Mouse (Mus musculus): ENCODE data around the gene Wnk4.
A peak's percentile ranks its signal among the peaks of the same experiment; 100 is the strongest.

Wnk4 gene

DNA sequence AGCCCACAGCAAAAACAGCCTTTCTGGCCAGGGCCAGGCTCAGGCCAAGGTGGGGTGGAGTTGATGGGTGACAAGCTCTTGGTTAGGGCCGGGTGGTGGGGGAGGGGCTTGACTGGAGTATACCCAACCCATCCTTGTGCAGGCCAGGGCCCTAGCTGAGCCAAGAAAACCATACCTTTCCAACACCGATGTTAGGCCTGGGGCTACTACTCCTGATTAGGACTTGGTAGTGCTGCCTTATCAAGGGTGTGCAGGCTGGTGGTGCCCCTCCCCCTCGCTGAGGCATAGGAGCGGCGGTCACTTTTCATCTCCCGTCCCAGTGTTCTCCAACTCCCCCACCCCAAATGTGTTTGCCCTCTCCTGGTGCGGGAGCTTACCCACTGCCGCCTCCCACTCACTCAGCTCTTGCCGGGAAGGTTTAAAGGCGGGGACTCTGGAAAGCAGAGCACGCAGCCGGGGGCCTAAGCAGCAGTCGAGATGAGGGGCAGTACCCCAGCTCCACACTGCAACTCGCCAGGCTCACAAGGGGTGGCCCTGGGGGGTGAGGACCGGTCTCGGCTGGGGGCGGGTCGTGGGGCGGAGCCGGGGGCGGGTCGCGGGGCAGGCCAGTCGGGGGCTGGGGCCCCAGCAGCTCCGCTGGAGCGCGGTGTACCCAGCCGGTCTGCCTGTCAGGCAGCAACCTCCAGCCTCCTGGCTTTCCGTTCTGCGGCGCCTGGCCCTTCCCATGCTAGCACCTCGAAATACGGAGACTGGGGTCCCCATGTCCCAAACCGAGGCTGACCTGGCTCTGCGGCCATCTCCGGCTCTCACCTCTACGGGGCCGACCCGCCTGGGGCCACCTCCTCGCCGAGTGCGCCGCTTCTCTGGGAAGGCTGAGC, at the start of gene Wnk4:
TSS of gene Wnk4 (plus strand) at position 620 of the 878 bp plus-strand sequence.
- peak in 1 of 2 experiments; percentile 70 for DNase-seq (ENCODE audit: low spot score in 2 of 2)

DNA sequence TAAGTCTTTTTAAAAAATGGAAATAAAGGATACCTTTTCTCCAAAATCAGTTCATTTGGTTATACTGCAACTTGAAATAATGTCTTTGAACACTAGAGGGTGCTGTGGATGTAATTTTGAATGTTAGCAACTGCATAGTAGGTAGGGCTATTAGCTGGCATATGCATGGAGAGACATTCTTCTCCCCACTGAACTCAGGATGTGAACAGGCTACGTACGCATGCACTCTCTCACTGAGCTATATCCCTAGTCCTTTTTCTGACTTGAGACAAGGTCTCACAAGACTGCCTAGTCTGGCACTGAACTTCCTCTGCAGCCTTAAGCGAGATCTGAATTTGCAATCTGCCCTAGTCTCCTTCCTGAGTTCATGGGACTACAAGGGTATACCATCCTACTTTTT, 48.4 kb upstream of the Wnk4 start:
- DNase-seq (ENCODE audit: low spot score in 2 of 2): no peak

GRCm38 (mm10) chr11:101216936-101217335, 43.4 kb upstream of the Wnk4 start:
- DNase-seq (ENCODE audit: low spot score in 2 of 2): no peak

DNA sequence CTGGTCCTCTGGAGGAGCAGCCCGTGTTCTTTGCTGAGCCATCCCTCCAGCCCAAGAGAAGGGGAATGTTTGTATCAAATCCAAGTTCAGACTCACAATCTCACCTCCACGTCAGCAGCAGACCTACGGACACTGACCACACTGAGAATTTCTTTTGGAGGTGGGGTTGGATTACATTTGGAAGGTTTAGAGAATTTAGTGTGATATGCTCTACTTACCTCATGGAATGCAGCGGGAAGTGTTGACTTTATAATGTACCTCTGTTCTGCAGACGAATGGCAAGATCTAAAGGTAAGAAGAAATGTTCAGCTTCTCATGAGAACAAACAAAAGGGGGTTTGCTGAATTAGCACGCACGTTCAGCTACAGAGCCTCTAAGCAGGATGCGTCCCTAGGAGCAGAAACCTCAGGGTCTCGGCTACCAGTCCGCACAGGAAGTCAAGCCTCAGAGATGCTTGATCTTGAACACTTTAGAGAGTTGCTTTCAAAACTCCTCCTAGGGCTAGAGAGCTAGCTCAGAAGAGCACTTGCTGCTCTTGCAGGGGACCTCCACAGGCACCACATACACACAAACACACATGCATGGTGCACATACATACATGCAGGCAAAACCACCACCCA, 41.8 kb upstream of the Wnk4 start:
- DNase-seq (ENCODE audit: low spot score in 2 of 2): no peak

- no peak for DNase-seq (ENCODE audit: low spot score in 2 of 2)
Observed at GRCm38 (mm10) chr11:101220853-101221252, 39.5 kb upstream of the Wnk4 start.

GRCm38 (mm10) chr11:101221306-101221986, 38.9 kb upstream of the Wnk4 start:
- no peak for DNase-seq (ENCODE audit: low spot score in 2 of 2)

- no peak for DNase-seq (ENCODE audit: low spot score in 2 of 2)
Observed at GRCm38 (mm10) chr11:101224337-101224736, 36.0 kb upstream of the Wnk4 start.

GRCm38 (mm10) chr11:101225331-101226064, 34.9 kb upstream of the Wnk4 start:
- no peak for DNase-seq (ENCODE audit: low spot score in 2 of 2)

DNA sequence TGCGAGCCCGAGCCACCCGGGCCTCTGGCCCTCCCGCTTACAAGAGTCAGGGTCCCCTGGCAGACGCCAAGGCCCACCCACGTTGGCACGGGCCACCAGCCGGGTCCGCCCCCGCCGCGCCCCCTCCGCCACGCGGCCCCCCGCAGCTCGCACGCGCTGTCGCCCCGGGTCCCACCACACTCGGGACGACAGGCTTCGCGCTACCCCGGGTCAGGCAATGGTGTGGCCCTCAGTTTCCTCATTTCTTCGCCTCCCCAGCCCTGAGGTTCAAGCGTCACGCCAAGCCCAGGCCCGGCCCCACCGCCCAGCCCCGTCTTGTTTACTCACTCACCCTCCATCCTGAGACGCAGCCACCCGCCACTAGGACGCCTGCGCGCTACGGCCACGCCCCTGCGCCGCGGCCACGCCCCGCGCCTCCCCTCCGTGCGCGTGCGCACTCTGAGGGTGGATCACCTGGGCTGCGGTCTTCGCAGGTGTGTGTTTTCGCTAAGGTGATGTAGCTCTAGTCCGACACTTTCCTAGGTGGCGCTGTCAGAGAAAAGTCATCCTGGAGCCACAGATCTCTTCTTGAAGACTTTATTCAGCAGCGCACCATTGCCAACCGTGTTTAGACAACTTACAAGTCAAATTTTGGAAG, 34.2 kb upstream of the Wnk4 start, which contains the start of gene Ezh1:
TSS of gene Ezh1 (minus strand) at position 399 of the 637 bp plus-strand sequence.
- peak; percentile 91 to 96 for DNase-seq (ENCODE audit: low spot score in 2 of 2)

DNA sequence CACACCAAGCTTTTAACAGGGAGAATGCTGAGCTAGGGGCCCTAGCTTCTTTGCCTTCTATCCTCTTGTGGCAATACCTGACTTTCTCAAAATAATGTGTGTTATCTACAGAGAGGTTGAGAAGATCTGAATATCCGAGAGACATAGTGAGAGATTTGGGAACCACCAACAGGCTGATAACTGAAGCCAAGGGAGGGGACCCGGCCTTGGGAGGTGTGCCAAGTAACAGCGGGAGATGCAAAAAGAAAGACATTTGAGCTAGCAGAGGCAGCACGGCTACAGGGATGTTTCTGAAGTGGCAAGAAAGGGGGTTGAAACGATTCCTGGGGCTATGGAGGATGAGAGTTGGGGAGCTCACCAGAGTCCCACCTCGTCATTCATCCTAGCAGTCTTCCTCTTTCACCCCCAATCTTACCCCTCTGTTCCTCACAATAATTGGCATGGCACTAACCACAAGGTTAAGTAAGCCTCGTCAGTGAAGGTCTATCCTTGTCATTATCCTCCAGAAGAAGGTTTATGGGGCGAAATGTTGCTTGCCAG, 30.9 kb upstream of the Wnk4 start:
- DNase-seq (ENCODE audit: low spot score in 2 of 2): no peak

- DNase-seq (ENCODE audit: low spot score in 2 of 2): no peak
Observed at GRCm38 (mm10) chr11:101230061-101230511, 30.3 kb upstream of the Wnk4 start.

GRCm38 (mm10) chr11:101230526-101230925, 29.8 kb upstream of the Wnk4 start:
- no peak for DNase-seq (ENCODE audit: low spot score in 2 of 2)

DNA sequence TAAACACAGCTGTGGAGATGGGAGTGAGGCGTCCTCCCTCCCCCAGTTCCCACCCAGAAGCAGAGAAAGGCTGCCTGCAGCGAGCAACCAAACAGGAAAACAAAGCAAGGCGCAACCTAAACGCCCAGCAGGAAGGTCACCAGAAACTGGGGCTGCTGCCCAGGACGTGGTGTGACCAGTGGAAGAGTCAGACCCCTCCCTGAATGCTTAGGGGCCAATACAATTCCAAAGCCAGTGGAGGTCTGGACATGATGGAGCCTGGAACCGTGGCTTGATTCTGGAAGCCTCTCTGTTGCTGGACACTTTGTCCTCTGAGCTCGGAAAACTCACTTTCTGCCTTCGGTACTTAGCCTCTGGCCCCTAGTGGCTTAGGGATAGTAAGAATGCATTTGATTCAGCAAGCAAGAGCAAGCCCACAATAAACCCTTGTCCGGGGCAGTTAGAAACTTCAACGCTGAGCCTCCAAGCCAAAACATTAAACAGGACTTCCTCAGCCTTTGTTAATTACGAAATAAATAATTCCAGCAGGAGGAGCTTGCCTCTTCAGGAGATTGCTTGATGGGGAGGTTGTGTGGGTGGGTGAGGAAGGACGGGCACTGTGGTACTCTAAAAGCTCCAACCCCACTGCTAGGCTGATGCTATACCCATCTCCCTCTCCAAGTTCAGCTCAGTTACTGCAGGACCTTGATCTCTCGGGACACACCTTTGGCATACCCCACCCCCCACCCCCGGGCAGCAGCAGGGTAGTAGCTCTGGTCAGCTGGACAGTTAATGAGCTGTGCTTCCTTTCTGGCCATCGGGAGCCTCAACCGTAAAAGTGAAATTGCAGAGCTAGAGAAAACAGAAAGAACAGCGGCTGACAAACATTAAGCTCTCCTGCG, 29.1 kb upstream of the Wnk4 start:
- peak in 1 of 2 experiments; percentile 66 for DNase-seq (ENCODE audit: low spot score in 2 of 2)

- DNase-seq (ENCODE audit: low spot score in 2 of 2): no peak
Observed at GRCm38 (mm10) chr11:101232010-101232839, 28.1 kb upstream of the Wnk4 start.

- no peak for DNase-seq (ENCODE audit: low spot score in 2 of 2)
Observed at GRCm38 (mm10) chr11:101233240-101233639, 27.1 kb upstream of the Wnk4 start.

GRCm38 (mm10) chr11:101234124-101234523, 26.2 kb upstream of the Wnk4 start:
- no peak for DNase-seq (ENCODE audit: low spot score in 2 of 2)

DNA sequence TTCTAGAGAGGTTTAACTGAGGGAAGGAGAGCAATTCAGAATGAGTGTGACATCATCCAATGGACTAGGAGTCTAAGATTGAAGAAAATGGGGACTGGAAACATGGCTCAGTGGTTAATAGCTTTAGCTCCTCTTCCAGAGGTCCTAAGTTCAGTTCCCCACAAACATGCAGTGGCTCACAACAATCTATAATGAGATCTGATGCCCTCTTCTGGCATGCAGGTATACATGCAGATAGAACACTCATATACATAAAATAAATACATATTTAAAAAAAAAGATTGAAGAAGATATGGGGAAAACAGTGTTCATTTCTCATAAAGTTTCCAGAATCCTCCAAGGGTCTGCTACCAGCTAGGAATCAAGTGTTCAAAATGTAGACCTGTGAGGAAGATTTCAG, 24.9 kb upstream of the Wnk4 start:
- no peak for DNase-seq (ENCODE audit: low spot score in 2 of 2)

- no peak for DNase-seq (ENCODE audit: low spot score in 2 of 2)
Observed at GRCm38 (mm10) chr11:101236782-101237181, 23.6 kb upstream of the Wnk4 start.

- no peak for DNase-seq (ENCODE audit: low spot score in 2 of 2)
Observed at GRCm38 (mm10) chr11:101238071-101238647, 22.2 kb upstream of the Wnk4 start.
